Mouse (Mus musculus) limb, embryonic 13.5 days (tissue): ENCODE measurements around the gene Cldnd2. TPM values are rescaled to one million over a fixed set of nuclear protein-coding genes. Genes with fewer than 3 reads are reported as not detected.
"Not testable (repeated sequence)": the region's sequence is repeated elsewhere in the genome, so short reads cannot be mapped to it uniquely, and the experiment has no call there.

ENCODE experiments used
- ATAC-seq: fragments of 200-750 bp; cut with Nextera tagmentation; 2 replicates; pipeline ENCODE4 v1.8.0; 2017; ENCODE audit warnings: low read depth, moderate number of reproducible peaks, moderate TSS enrichment; ENCODE audit not compliant: low FRiP score
- H3K27ac ChIP-seq: fragments of 300-500 bp; sonication (generic); 2 replicates; pipeline ENCODE4 v1.5.1; 2015; ENCODE audit warnings: inconsistent platforms, mild to moderate bottlenecking, moderate library complexity
- H3K27me3 ChIP-seq: fragments of 300-500 bp; sonication (generic); 2 replicates; pipeline ENCODE4 v1.6.1; 2015; ENCODE audit warnings: mild to moderate bottlenecking, inconsistent platforms
- H3K36me3 ChIP-seq: fragments of 300-500 bp; sonication (generic); 2 replicates; pipeline ENCODE4 v1.6.1; 2015; ENCODE audit warnings: inconsistent platforms, mild to moderate bottlenecking, moderate library complexity
- H3K4me1 ChIP-seq: fragments of 300-500 bp; sonication (generic); 2 replicates; pipeline ENCODE4 v1.6.1; 2015; ENCODE audit warnings: inconsistent platforms
- H3K4me2 ChIP-seq: fragments of 300-500 bp; sonication (generic); replicated peaks from 2 replicates; pipeline ENCODE4 v1.6.1; 2015; ENCODE audit warnings: inconsistent platforms, mild to moderate bottlenecking, moderate library complexity
- H3K4me3 ChIP-seq: fragments of 300-500 bp; sonication (generic); 2 replicates; pipeline ENCODE4 v1.5.1; 2015; ENCODE audit warnings: moderate library complexity, mild to moderate bottlenecking, inconsistent platforms
- H3K9ac ChIP-seq: fragments of 300-500 bp; sonication (generic); 2 replicates; pipeline ENCODE4 v1.6.1; 2015; ENCODE audit warnings: mild to moderate bottlenecking, inconsistent platforms
- H3K9me3 ChIP-seq: fragments of 300-500 bp; sonication (generic); 2 replicates; pipeline ENCODE4 v1.6.1; 2016; ENCODE audit warnings: inconsistent platforms
- WGBS: fragments of 180-500 bp; shearing (Covaris S2); methylation state at CpG from one replicate; pipeline ENCODE4 v1.1.7; 2015; 5-methylcytosine and 5-hydroxymethylcytosine counted together
- polyA plus RNA-seq: library from polyadenylated mRNA; unstranded; fragments of >200 nt; fragmentation: Nextera tagmentation; extraction: Ambion mirVana; gene quantifications from 2 replicates; pipeline ENCODE4 v1.2.1, GENCODE M21; 2015

The Cldnd2 gene
- polyA plus RNA-seq = not detected in 2 replicates

GRCm38 (mm10) chr7:43440482-43440881 is at the start of gene Cldnd2:
TSS of gene Cldnd2 (plus strand) at chr7:43440782.
- ATAC-seq = no peak
- H3K9me3 ChIP-seq = no peaks in the 10 kb centered on the region
- no peak within 1 kb of the TSS for H3K4me3 ChIP-seq
- 0 out of 2 replicates have a peak, but pooled peaks cover 3% of the 10 kb centered on the region for H3K27me3 ChIP-seq
- peaks cover 19% of the 10 kb centered on the region for H3K4me1 ChIP-seq
- no peak within 1 kb of the TSS for H3K4me2 ChIP-seq
- H3K36me3 ChIP-seq = no peaks in the 10 kb centered on the region
- no peak within 1 kb of the TSS for H3K27ac ChIP-seq
- H3K9ac ChIP-seq = no peak within 1 kb of the TSS
- 87% methylated on average over 6 of the region's 6 CpGs for WGBS

GRCm38 (mm10) chr7:43392349-43393121 is 48.0 kb upstream of the Cldnd2 start:
- Histone ChIP-seq H3K4me1 (no peaks in the 10 kb centered on the region), H3K27ac (no peak overlapping the region), H3K9me3 (no peaks in the 10 kb centered on the region), H3K27me3 (no peaks in the 10 kb centered on the region), H3K4me3 (no peak overlapping the region), H3K4me2 (no peak overlapping the region), H3K9ac (no peak overlapping the region), H3K36me3 (no peaks in the 10 kb centered on the region)
- WGBS = 78% methylated on average over 8 of the region's 8 CpGs
- no peak for ATAC-seq

GRCm38 (mm10) chr7:43399501-43399900 is 41.1 kb upstream of the Cldnd2 start:
- H3K4me3 ChIP-seq = no peak overlapping the region
- no peak overlapping the region for H3K4me2 ChIP-seq
- no peak for ATAC-seq
- no peaks in the 10 kb centered on the region for H3K27me3 ChIP-seq
- H3K9me3 ChIP-seq = no peaks in the 10 kb centered on the region
- no peaks in the 10 kb centered on the region for H3K36me3 ChIP-seq
- 85% methylated on average over 2 of the region's 2 CpGs for WGBS
- H3K4me1 ChIP-seq = no peaks in the 10 kb centered on the region
- H3K27ac ChIP-seq = no peak overlapping the region
- H3K9ac ChIP-seq = no peak overlapping the region

- Histone ChIP-seq H3K27ac (no peak overlapping the region), H3K4me1 (no peaks in the 10 kb centered on the region), H3K27me3 (no peaks in the 10 kb centered on the region), H3K4me3 (no peak overlapping the region), H3K36me3 (no peaks in the 10 kb centered on the region), H3K9ac (no peak overlapping the region), H3K9me3 (no peaks in the 10 kb centered on the region), H3K4me2 (no peak overlapping the region)
- no peak for ATAC-seq
- WGBS = 17% methylated on average over 2 of the region's 2 CpGs
These were observed 37.9 kb upstream of the Cldnd2 start for GRCm38 (mm10) chr7:43402718-43403117.

GRCm38 (mm10) chr7:43407573-43407972 is 33.0 kb upstream of the Cldnd2 start:
- no peak for ATAC-seq
- H3K36me3 ChIP-seq = no peaks in the 10 kb centered on the region
- H3K4me2 ChIP-seq = no peak overlapping the region
- H3K27ac ChIP-seq = no peak overlapping the region
- H3K9me3 ChIP-seq = no peaks in the 10 kb centered on the region
- no peak overlapping the region for H3K9ac ChIP-seq
- WGBS = 81% methylated on average over 3 of the region's 3 CpGs
- H3K4me3 ChIP-seq = no peak overlapping the region
- H3K27me3 ChIP-seq = no peaks in the 10 kb centered on the region
- H3K4me1 ChIP-seq = no peaks in the 10 kb centered on the region

- no peaks in the 10 kb centered on the region for H3K27me3 ChIP-seq
- H3K4me3 ChIP-seq = no peak within 1 kb of the TSS
- no peaks in the 10 kb centered on the region for H3K9me3 ChIP-seq
- no peaks in the 10 kb centered on the region for H3K36me3 ChIP-seq
- no peak within 1 kb of the TSS for H3K4me2 ChIP-seq
- H3K27ac ChIP-seq = no peak within 1 kb of the TSS
- H3K9ac ChIP-seq = no peak within 1 kb of the TSS
- H3K4me1 ChIP-seq = no peaks in the 10 kb centered on the region
- WGBS = 78% methylated on average over 4 of the region's 4 CpGs
- no peak for ATAC-seq
These were observed 32.4 kb upstream of the Cldnd2 start, which contains the start of gene Siglecg for GRCm38 (mm10) chr7:43408131-43408553. TSS of gene Siglecg (plus strand) at chr7:43408204.

GRCm38 (mm10) chr7:43409084-43409483 is 31.5 kb upstream of the Cldnd2 start:
- no peak overlapping the region for H3K4me3 ChIP-seq
- no peak overlapping the region for H3K9ac ChIP-seq
- no peaks in the 10 kb centered on the region for H3K4me1 ChIP-seq
- no peaks in the 10 kb centered on the region for H3K9me3 ChIP-seq
- ATAC-seq = no peak
- H3K27me3 ChIP-seq = no peaks in the 10 kb centered on the region
- H3K27ac ChIP-seq = no peak overlapping the region
- H3K36me3 ChIP-seq = no peaks in the 10 kb centered on the region
- WGBS = 73% methylated on average over 3 of the region's 3 CpGs
- H3K4me2 ChIP-seq = no peak overlapping the region

- H3K27me3 ChIP-seq, ATAC-seq, H3K27ac ChIP-seq, H3K4me2 ChIP-seq, H3K9me3 ChIP-seq, H3K9ac ChIP-seq, H3K4me1 ChIP-seq, H3K4me3 ChIP-seq, H3K36me3 ChIP-seq: not testable (repeated sequence)
- 29% methylated on average over 4 of the region's 4 CpGs for WGBS
These were observed 28.9 kb upstream of the Cldnd2 start for GRCm38 (mm10) chr7:43411724-43412123.

- Histone ChIP-seq H3K4me1 (no peaks in the 10 kb centered on the region), H3K9me3 (0 out of 2 replicates have a peak, but pooled peaks cover 5% of the 10 kb centered on the region), H3K4me2 (no peak overlapping the region), H3K36me3 (no peaks in the 10 kb centered on the region), H3K4me3 (no peak overlapping the region), H3K27ac (no peak overlapping the region), H3K9ac (no peak overlapping the region), H3K27me3 (no peaks in the 10 kb centered on the region)
- WGBS = 86% methylated on average over 10 of the region's 10 CpGs
- no peak for ATAC-seq
These were observed 23.3 kb upstream of the Cldnd2 start for GRCm38 (mm10) chr7:43417298-43417697.

GRCm38 (mm10) chr7:43422995-43423617 is 17.5 kb upstream of the Cldnd2 start:
- H3K4me3 ChIP-seq = no peak overlapping the region
- H3K4me2 ChIP-seq = peak overlapping the region; percentile 30; the same call in 1 of the 2 replicates
- WGBS = 9% methylated on average over 11 of the region's 11 CpGs
- no peaks in the 10 kb centered on the region for H3K36me3 ChIP-seq
- H3K27me3 ChIP-seq = no peaks in the 10 kb centered on the region
- no peak overlapping the region for H3K9ac ChIP-seq
- no peaks in the 10 kb centered on the region for H3K9me3 ChIP-seq
- peak; percentile 85 for ATAC-seq
- no peak overlapping the region for H3K27ac ChIP-seq
- H3K4me1 ChIP-seq = no peaks in the 10 kb centered on the region

GRCm38 (mm10) chr7:43423991-43424625 is 16.5 kb upstream of the Cldnd2 start:
- Histone ChIP-seq H3K9ac (no peak overlapping the region), H3K4me2 (no peak overlapping the region), H3K36me3 (no peaks in the 10 kb centered on the region), H3K27ac (no peak overlapping the region), H3K27me3 (no peaks in the 10 kb centered on the region), H3K9me3 (no peaks in the 10 kb centered on the region), H3K4me1 (no peaks in the 10 kb centered on the region), H3K4me3 (no peak overlapping the region)
- no peak for ATAC-seq
- 67% methylated on average over 3 of the region's 3 CpGs for WGBS

GRCm38 (mm10) chr7:43427406-43427805 is 13.2 kb upstream of the Cldnd2 start, which contains the start of gene Lim2:
TSS of gene Lim2 (plus strand) at chr7:43427670.
- WGBS = 81% methylated on average over 8 of the region's 8 CpGs
- no peaks in the 10 kb centered on the region for H3K27me3 ChIP-seq
- no peak for ATAC-seq
- H3K4me1 ChIP-seq = no peaks in the 10 kb centered on the region
- H3K4me2 ChIP-seq = no peak within 1 kb of the TSS
- H3K27ac ChIP-seq = no peak within 1 kb of the TSS
- H3K4me3 ChIP-seq = no peak within 1 kb of the TSS
- no peak within 1 kb of the TSS for H3K9ac ChIP-seq
- H3K36me3 ChIP-seq = no peaks in the 10 kb centered on the region
- H3K9me3 ChIP-seq = no peaks in the 10 kb centered on the region
